Mouse (Mus musculus): Measurements from ENCODE around the gene Pard3b.

DNA sequence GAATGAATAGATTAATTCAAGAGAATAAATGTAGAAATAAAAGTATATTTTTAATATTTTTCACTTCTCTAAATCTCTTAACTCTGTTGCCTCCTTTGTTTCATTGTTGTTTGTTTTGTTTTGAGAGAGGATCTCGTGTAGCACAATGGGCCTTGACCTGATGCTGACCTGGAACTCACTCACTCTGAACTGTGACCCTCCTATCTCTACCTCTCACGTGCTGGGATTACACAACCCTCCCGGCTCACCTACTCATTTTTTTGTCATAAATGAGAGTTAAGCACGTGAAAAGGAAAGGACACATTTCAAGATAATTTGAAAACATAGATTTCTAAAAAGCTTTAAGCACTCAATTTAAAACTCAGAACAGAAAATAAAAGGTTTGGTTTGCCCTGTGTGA is 928.0 kb downstream of the Pard3b start:
- TF ChIP-seq CTCF (IDR thresholded peaks at IDR 0.05; ENCODE audit: insufficient read depth, low read length) (no peak), POLR2A (IDR thresholded peaks at IDR 0.05; ENCODE audit: borderline replicate concordance, extremely low read depth, low read depth, low read length) (no peak)
